Mouse (Mus musculus): Measurements from ENCODE around the gene Cyp2ab1. TPM values are rescaled to one million over a fixed set of nuclear protein-coding genes. Genes with fewer than 3 reads are reported as not detected.
"Not testable (repeated sequence)": the region's sequence is repeated elsewhere in the genome, so short reads cannot be mapped to it uniquely, and the experiment has no call there.

Gene Cyp2ab1
- 0.11 TPM in 1 of 2 replicates, not detected in the other for polyA plus RNA-seq (2012; rRNA removed)

GRCm38 (mm10) chr16:20325286-20325685 lies at the start of gene Cyp2ab1:
Gene Cyp2ab1 (minus strand): TSS chr16:20325404.
- no peak within 1 kb of the TSS for H3K4me3 ChIP-seq (ENCODE audit: insufficient read depth, low read length)
- H3K27ac ChIP-seq (ENCODE audit: insufficient read depth, low read length), result no peak within 1 kb of the TSS
- no peaks in the 10 kb centered on the region for H3K4me1 ChIP-seq (ENCODE audit: control insufficient read depth, insufficient read depth, low read length)
- TF ChIP-seq POLR2A (IDR thresholded peaks at IDR 0.05; ENCODE audit: extremely low read depth, insufficient read depth, low read length), result no peak
- no peak for TF ChIP-seq CTCF (IDR thresholded peaks at IDR 0.05; ENCODE audit: extremely low read depth, insufficient read depth, low read length)

GRCm38 (mm10) chr16:20371731-20372130 lies 46.5 kb upstream of the Cyp2ab1 start:
- TF ChIP-seq POLR2A (IDR thresholded peaks at IDR 0.05; ENCODE audit: extremely low read depth, insufficient read depth, low read length), result no peak
- TF ChIP-seq CTCF (IDR thresholded peaks at IDR 0.05; ENCODE audit: extremely low read depth, insufficient read depth, low read length), result no peak
- Histone ChIP-seq H3K4me3 (ENCODE audit: insufficient read depth, low read length) (no peak overlapping the region), H3K27ac (ENCODE audit: insufficient read depth, low read length) (no peak overlapping the region), H3K4me1 (ENCODE audit: control insufficient read depth, insufficient read depth, low read length) (no peaks in the 10 kb centered on the region)

- TF ChIP-seq CTCF (IDR thresholded peaks at IDR 0.05; ENCODE audit: extremely low read depth, insufficient read depth, low read length) (no peak), POLR2A (IDR thresholded peaks at IDR 0.05; ENCODE audit: extremely low read depth, insufficient read depth, low read length) (no peak)
- Histone ChIP-seq H3K4me1 (ENCODE audit: control insufficient read depth, insufficient read depth, low read length) (no peaks in the 10 kb centered on the region), H3K27ac (ENCODE audit: insufficient read depth, low read length) (no peak overlapping the region), H3K4me3 (ENCODE audit: insufficient read depth, low read length) (no peak overlapping the region)
These were observed 43.0 kb upstream of the Cyp2ab1 start for GRCm38 (mm10) chr16:20368221-20368620.

GRCm38 (mm10) chr16:20362121-20362520 lies 36.9 kb upstream of the Cyp2ab1 start:
- TF ChIP-seq POLR2A (IDR thresholded peaks at IDR 0.05; ENCODE audit: extremely low read depth, insufficient read depth, low read length) (no peak), CTCF (IDR thresholded peaks at IDR 0.05; ENCODE audit: extremely low read depth, insufficient read depth, low read length) (no peak)
- Histone ChIP-seq H3K4me1 (ENCODE audit: control insufficient read depth, insufficient read depth, low read length) (no peaks in the 10 kb centered on the region; the same call in 1 of the 2 replicates), H3K4me3 (ENCODE audit: insufficient read depth, low read length) (no peak overlapping the region), H3K27ac (ENCODE audit: insufficient read depth, low read length) (no peak overlapping the region)

- H3K4me3 ChIP-seq (ENCODE audit: insufficient read depth, low read length); H3K4me1 ChIP-seq (ENCODE audit: control insufficient read depth, insufficient read depth, low read length); H3K27ac ChIP-seq (ENCODE audit: insufficient read depth, low read length): not testable (repeated sequence)
These were observed 36.3 kb upstream of the Cyp2ab1 start for GRCm38 (mm10) chr16:20361496-20361895.

- Histone ChIP-seq H3K27ac (ENCODE audit: insufficient read depth, low read length) (no peak overlapping the region), H3K4me1 (ENCODE audit: control insufficient read depth, insufficient read depth, low read length) (no peaks in the 10 kb centered on the region; the same call in 1 of the 2 replicates), H3K4me3 (ENCODE audit: insufficient read depth, low read length) (no peak overlapping the region)
- TF ChIP-seq CTCF (IDR thresholded peaks at IDR 0.05; ENCODE audit: extremely low read depth, insufficient read depth, low read length) (no peak), POLR2A (IDR thresholded peaks at IDR 0.05; ENCODE audit: extremely low read depth, insufficient read depth, low read length) (no peak)
These were observed 34.6 kb upstream of the Cyp2ab1 start for GRCm38 (mm10) chr16:20359643-20360295.

- Histone ChIP-seq H3K4me3 (ENCODE audit: insufficient read depth, low read length) (no peak overlapping the region), H3K27ac (ENCODE audit: insufficient read depth, low read length) (no peak overlapping the region), H3K4me1 (ENCODE audit: control insufficient read depth, insufficient read depth, low read length) (no peaks in the 10 kb centered on the region; the same call in 1 of the 2 replicates)
- TF ChIP-seq CTCF (IDR thresholded peaks at IDR 0.05; ENCODE audit: extremely low read depth, insufficient read depth, low read length), result no peak
- no peak for TF ChIP-seq POLR2A (IDR thresholded peaks at IDR 0.05; ENCODE audit: extremely low read depth, insufficient read depth, low read length)
These were observed 32.6 kb upstream of the Cyp2ab1 start for GRCm38 (mm10) chr16:20357837-20358236.

GRCm38 (mm10) chr16:20354762-20355161 lies 29.6 kb upstream of the Cyp2ab1 start:
- TF ChIP-seq POLR2A (IDR thresholded peaks at IDR 0.05; ENCODE audit: extremely low read depth, insufficient read depth, low read length) (no peak), CTCF (IDR thresholded peaks at IDR 0.05; ENCODE audit: extremely low read depth, insufficient read depth, low read length) (no peak)
- no peak overlapping the region for H3K27ac ChIP-seq (ENCODE audit: insufficient read depth, low read length)
- H3K4me3 ChIP-seq (ENCODE audit: insufficient read depth, low read length), result no peak overlapping the region
- H3K4me1 ChIP-seq (ENCODE audit: control insufficient read depth, insufficient read depth, low read length), result no peaks in the 10 kb centered on the region

GRCm38 (mm10) chr16:20354011-20354410 lies 28.8 kb upstream of the Cyp2ab1 start:
- Histone ChIP-seq H3K4me1 (ENCODE audit: control insufficient read depth, insufficient read depth, low read length) (no peaks in the 10 kb centered on the region), H3K4me3 (ENCODE audit: insufficient read depth, low read length) (no peak overlapping the region), H3K27ac (ENCODE audit: insufficient read depth, low read length) (no peak overlapping the region)
- TF ChIP-seq POLR2A (IDR thresholded peaks at IDR 0.05; ENCODE audit: extremely low read depth, insufficient read depth, low read length) (no peak), CTCF (IDR thresholded peaks at IDR 0.05; ENCODE audit: extremely low read depth, insufficient read depth, low read length) (no peak)

GRCm38 (mm10) chr16:20345464-20345863 lies 20.3 kb upstream of the Cyp2ab1 start:
- Histone ChIP-seq H3K27ac (ENCODE audit: insufficient read depth, low read length) (no peak overlapping the region), H3K4me3 (ENCODE audit: insufficient read depth, low read length) (no peak overlapping the region), H3K4me1 (ENCODE audit: control insufficient read depth, insufficient read depth, low read length) (peaks cover 1% of the 10 kb centered on the region; the same call in 1 of the 2 replicates)
- TF ChIP-seq POLR2A (IDR thresholded peaks at IDR 0.05; ENCODE audit: extremely low read depth, insufficient read depth, low read length), result no peak
- no peak for TF ChIP-seq CTCF (IDR thresholded peaks at IDR 0.05; ENCODE audit: extremely low read depth, insufficient read depth, low read length)
